Mouse (Mus musculus) liver, embryonic 13.5 days (tissue): ENCODE data around the gene Cntrl. TPM values are rescaled to one million over a fixed set of nuclear protein-coding genes. Genes with fewer than 3 reads are reported as not detected.

Source experiments
- ATAC-seq: fragments of 200-750 bp; cut with Nextera tagmentation; 2 replicates; pipeline ENCODE4 v1.8.0; 2017; ENCODE audit warnings: low read depth, mild to moderate bottlenecking, moderate number of reproducible peaks, moderate library complexity
- DNase-seq: peaks from one replicate; pipeline ENCODE4 v3.0.0; 2022
- H3K27ac ChIP-seq: fragments of 300-500 bp; sonication (generic); 2 replicates; pipeline ENCODE4 v1.5.1; 2015; ENCODE audit warnings: moderate library complexity, mild to moderate bottlenecking, inconsistent platforms
- H3K27me3 ChIP-seq: fragments of 300-500 bp; sonication (generic); 2 replicates; pipeline ENCODE4 v1.6.1; 2015; ENCODE audit warnings: mild to moderate bottlenecking, inconsistent platforms
- H3K36me3 ChIP-seq: fragments of 300-500 bp; sonication (generic); 2 replicates; pipeline ENCODE4 v1.6.1; 2015; ENCODE audit warnings: mild to moderate bottlenecking, inconsistent platforms
- H3K4me1 ChIP-seq: fragments of 300-500 bp; sonication (generic); replicated peaks from 2 replicates; pipeline ENCODE4 v1.6.1; 2015; ENCODE audit warnings: inconsistent platforms
- H3K4me2 ChIP-seq: fragments of 300-500 bp; sonication (generic); 2 replicates; pipeline ENCODE4 v1.6.1; 2015; ENCODE audit warnings: inconsistent platforms, mild to moderate bottlenecking, moderate library complexity
- H3K4me3 ChIP-seq: fragments of 300-500 bp; sonication (generic); replicated peaks from 2 replicates; pipeline ENCODE4 v1.5.1; 2015; ENCODE audit warnings: mild to moderate bottlenecking, inconsistent platforms
- H3K9ac ChIP-seq: fragments of 300-500 bp; sonication (generic); 2 replicates; pipeline ENCODE4 v1.6.1; 2015; ENCODE audit warnings: mild to moderate bottlenecking, inconsistent platforms
- H3K9me3 ChIP-seq: fragments of 300-500 bp; sonication (generic); replicated peaks from 2 replicates; pipeline ENCODE4 v1.6.1; 2016; ENCODE audit warnings: inconsistent platforms
- WGBS: fragments of 180-500 bp; shearing (Covaris S2); methylation state at CpG from one replicate; pipeline ENCODE4 v1.1.7; 2015; ENCODE audit not compliant: insufficient replicate concordance; 5-methylcytosine and 5-hydroxymethylcytosine counted together
- polyA plus RNA-seq: library from polyadenylated mRNA; unstranded; fragments of >200 nt; fragmentation: Nextera tagmentation; extraction: Ambion mirVana; gene quantifications from 2 replicates; pipeline ENCODE4 v1.2.1, GENCODE M21; 2015

Cntrl gene
- polyA plus RNA-seq, 1 experiment from 2014 or later, result 9.8 TPM

DNA sequence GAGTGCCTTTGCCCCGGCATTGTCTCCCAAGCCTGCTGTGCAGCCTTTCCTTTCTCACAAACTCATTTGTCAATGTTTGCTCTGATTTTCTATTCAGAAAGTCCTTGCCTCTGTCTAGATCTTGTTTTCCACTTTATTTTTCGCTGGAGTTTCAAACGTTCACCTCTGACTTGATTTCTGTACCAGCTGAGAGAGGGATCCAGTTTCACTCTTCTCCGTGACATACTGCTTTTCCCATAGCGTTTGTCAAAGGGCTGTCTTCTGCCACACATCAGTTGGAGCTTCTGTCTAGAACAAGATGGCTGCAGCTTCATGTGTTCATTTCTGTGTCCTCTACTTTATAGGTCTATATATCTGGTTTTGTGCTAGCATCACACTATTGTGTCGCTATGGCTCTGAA lies 30.1 kb upstream of the Cntrl start:
- H3K36me3 ChIP-seq, result no peaks in the 10 kb centered on the region
- H3K9me3 ChIP-seq, result no peaks in the 10 kb centered on the region
- no peaks in the 10 kb centered on the region for H3K4me1 ChIP-seq
- WGBS, result 62% methylated on average over 6 of the region's 6 CpGs
- DNase-seq (no peak), ATAC-seq (no peak)
- no peak overlapping the region for H3K4me3 ChIP-seq
- H3K9ac ChIP-seq, result no peak overlapping the region
- no peak overlapping the region for H3K27ac ChIP-seq
- H3K27me3 ChIP-seq, result no peaks in the 10 kb centered on the region
- H3K4me2 ChIP-seq, result no peak overlapping the region

- no peak for ATAC-seq
- no peak overlapping the region for H3K27ac ChIP-seq
- H3K9me3 ChIP-seq, result no peaks in the 10 kb centered on the region
- no peak overlapping the region for H3K4me3 ChIP-seq
- no peaks in the 10 kb centered on the region for H3K27me3 ChIP-seq
- H3K9ac ChIP-seq, result no peak overlapping the region
- WGBS, result 60% methylated on average over 4 of the region's 4 CpGs
- H3K36me3 ChIP-seq, result no peaks in the 10 kb centered on the region
- no peaks in the 10 kb centered on the region for H3K4me1 ChIP-seq
- no peak overlapping the region for H3K4me2 ChIP-seq
- no peak for DNase-seq
Measured at GRCm38 (mm10) chr2:35087418-35087817, 21.9 kb upstream of the Cntrl start.

DNA sequence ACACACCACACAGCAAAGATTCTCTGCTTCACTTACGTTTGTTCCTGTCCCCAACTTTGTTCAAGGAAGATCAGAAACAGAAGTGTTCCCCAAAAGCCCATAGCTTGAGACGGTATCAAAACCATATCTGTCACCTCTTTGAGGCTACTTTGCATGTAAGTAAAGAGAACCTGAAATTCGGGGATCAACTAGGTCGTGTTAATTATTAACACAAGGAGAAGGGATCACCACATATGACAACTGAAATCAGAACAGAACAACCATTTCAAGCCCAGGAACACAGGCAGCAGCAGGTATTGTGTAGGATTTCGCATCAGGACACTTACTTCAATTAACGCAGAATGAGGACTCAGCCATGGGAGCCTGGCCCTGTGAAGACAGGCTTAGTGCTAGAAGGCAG lies 8.8 kb upstream of the Cntrl start:
- no peak overlapping the region for H3K9ac ChIP-seq
- H3K4me1 ChIP-seq, result 0 out of 2 replicates have a peak, but pooled peaks cover 7% of the 10 kb centered on the region
- no peaks in the 10 kb centered on the region for H3K9me3 ChIP-seq
- no peak overlapping the region; the same call in 1 of the 2 replicates for H3K4me3 ChIP-seq
- no peak overlapping the region for H3K4me2 ChIP-seq
- 65% methylated on average over 6 of the region's 6 CpGs for WGBS
- H3K27me3 ChIP-seq, result no peaks in the 10 kb centered on the region
- peak overlapping the region; percentile 44 for H3K27ac ChIP-seq
- DNase-seq (no peak), ATAC-seq (no peak)
- no peaks in the 10 kb centered on the region for H3K36me3 ChIP-seq

DNA sequence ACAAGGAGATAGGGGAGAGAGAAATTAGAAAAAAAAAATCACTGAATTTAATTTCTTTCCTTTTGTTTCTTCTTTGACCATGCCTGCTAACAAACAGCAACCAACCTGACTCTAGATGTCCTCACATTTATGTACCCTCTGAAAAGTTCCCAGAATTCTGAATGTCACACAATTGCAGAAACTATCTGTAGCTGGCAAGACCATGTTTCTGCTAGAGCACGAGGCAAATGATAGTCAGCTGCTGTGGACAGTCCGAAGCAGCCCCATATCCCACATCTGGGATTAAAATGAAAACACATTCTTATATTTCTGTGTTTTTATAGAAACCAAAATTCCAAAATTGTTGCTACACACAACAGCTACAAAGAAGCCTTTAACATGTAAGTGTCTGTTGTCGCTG lies 7.8 kb upstream of the Cntrl start, which contains the start of gene AI182371:
Gene AI182371, minus strand, starts transcription at position 101 of the 400 bp plus-strand sequence.
- Histone ChIP-seq H3K9me3 (no peaks in the 10 kb centered on the region), H3K4me3 (no peak within 1 kb of the TSS; the same call in 1 of the 2 replicates), H3K27ac (peak within 1 kb of the TSS; percentile 44), H3K9ac (no peak within 1 kb of the TSS), H3K36me3 (no peaks in the 10 kb centered on the region), H3K4me1 (0 out of 2 replicates have a peak, but pooled peaks cover 7% of the 10 kb centered on the region), H3K27me3 (no peaks in the 10 kb centered on the region), H3K4me2 (no peak within 1 kb of the TSS)
- ATAC-seq (no peak), DNase-seq (no peak)
- 70% methylated on average over 3 of the region's 3 CpGs for WGBS

DNA sequence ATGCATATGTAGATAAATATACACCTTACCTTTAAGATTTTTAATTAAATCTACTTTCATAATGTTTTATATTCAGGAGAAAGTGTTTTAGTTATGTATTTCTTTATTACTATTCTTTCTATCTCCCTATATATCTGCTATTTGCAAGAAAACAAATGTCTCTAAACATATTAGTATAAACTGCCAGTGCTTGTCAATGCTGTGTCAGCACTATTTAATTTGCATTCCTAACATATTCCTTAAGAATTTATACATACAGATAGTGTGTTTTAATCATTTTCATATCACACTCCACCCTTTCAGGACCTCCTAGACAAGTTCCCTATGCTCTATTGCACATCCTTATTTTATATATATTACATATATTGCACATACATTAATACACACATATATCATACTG lies 6.5 kb upstream of the Cntrl start:
- peak overlapping the region; percentile 58 for H3K27ac ChIP-seq
- H3K9ac ChIP-seq, result no peak overlapping the region

DNA sequence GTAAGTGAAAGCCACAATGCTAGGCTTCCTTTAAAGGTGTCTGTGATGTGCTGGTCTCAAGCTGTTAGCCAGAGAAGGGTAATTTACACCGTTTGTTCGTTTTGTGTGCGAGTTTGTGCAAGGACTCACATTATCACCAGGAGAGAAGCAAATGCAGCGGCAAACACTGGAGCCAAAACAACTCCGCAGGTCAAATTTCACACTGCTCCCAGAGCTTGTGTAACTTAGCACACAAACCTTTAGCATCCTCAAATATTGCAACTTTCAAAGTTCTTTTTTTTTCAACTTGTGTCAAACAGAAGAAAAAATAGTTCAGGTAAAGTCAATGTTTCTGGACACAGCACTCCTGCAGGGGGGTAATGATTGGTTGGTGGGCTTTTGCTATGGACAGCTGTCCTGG lies 5.7 kb upstream of the Cntrl start:
- Histone ChIP-seq H3K27me3 (no peaks in the 10 kb centered on the region), H3K9ac (no peak overlapping the region), H3K4me2 (no peak overlapping the region), H3K27ac (peak overlapping the region; percentile 61), H3K4me1 (peaks cover 7% of the 10 kb centered on the region; the same call in 1 of the 2 replicates), H3K9me3 (no peaks in the 10 kb centered on the region), H3K36me3 (no peaks in the 10 kb centered on the region), H3K4me3 (no peak overlapping the region)
- WGBS, result 67% methylated on average over 5 of the region's 5 CpGs
- ATAC-seq (peak; percentile 70), DNase-seq (no peak)

More for the DNA sequence above, 6.5 kb upstream of the Cntrl start:
- H3K4me1 ChIP-seq, result 0 out of 2 replicates have a peak, but pooled peaks cover 7% of the 10 kb centered on the region
- no peak for ATAC-seq
- H3K4me2 ChIP-seq, result no peak overlapping the region
- no peaks in the 10 kb centered on the region for H3K36me3 ChIP-seq
- DNase-seq, result no peak
- no peak overlapping the region for H3K4me3 ChIP-seq
- no peaks in the 10 kb centered on the region for H3K27me3 ChIP-seq
- no peaks in the 10 kb centered on the region for H3K9me3 ChIP-seq

DNA sequence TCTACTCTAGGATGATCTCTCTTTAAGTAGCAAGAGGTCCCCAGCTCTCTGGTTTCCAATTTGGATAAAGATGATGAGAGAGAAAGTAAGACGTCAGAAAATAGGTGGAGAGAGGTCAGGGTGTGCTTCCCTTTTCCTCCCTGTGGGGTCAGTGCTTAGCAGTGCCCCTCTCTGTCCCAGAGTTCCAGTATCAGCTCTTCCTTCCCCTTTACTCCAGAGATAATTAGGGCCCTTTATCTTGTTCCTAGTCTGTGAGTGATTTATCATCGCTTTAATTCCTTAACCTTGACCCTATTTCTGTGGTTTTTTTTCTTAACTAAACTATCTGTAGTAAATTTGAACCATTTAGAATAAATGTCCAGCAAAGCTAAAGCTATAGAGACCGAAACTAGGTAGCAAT lies 4.4 kb upstream of the Cntrl start:
- ATAC-seq (no peak), DNase-seq (no peak)
- no peak overlapping the region for H3K9ac ChIP-seq
- H3K27ac ChIP-seq, result no peak overlapping the region
- no peaks in the 10 kb centered on the region for H3K27me3 ChIP-seq
- H3K4me2 ChIP-seq, result no peak overlapping the region
- H3K4me3 ChIP-seq, result no peak overlapping the region
- WGBS, result 34% methylated on average over 3 of the region's 3 CpGs
- peaks cover 14% of the 10 kb centered on the region for H3K4me1 ChIP-seq
- H3K36me3 ChIP-seq, result no peaks in the 10 kb centered on the region
- H3K9me3 ChIP-seq, result no peaks in the 10 kb centered on the region

DNA sequence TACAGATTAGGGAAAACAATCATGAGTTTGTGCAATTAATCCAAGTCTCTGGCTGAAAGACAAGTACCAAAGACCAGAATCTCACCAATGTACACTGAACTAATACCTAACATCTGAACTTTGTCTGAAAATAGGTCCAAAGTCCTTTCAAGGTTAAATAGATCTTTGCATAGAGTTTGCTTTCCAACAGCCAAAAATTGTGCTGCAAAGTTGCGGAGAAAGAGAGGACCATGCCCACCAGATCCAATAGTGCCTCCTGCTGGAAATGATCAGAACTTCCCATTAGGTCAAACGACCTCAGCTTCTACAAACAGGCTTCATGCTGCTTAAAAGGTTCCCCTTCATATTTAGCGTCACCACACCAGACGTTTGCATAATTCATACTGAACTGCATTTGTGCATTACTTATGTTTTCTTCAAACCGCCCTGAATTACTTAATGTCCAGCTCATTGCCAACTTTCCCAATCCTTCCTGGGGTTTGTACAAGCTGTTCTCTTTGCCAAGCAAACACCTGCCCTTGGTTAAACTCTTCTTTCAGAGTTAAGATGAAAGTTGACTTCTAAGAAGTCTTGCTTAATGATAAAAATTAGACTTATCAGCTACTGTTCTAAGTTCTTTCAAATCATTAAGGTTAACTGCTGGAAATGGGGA lies 1.2 kb upstream of the Cntrl start:
- Histone ChIP-seq H3K27me3 (no peaks in the 10 kb centered on the region), H3K27ac (no peak overlapping the region), H3K9ac (no peak overlapping the region), H3K9me3 (no peaks in the 10 kb centered on the region), H3K4me1 (peaks cover 29% of the 10 kb centered on the region), H3K36me3 (no peaks in the 10 kb centered on the region), H3K4me3 (no peak overlapping the region), H3K4me2 (no peak overlapping the region)
- ATAC-seq (no peak), DNase-seq (peak; percentile 11)
- WGBS, result 39% methylated on average over 5 of the region's 5 CpGs

DNA sequence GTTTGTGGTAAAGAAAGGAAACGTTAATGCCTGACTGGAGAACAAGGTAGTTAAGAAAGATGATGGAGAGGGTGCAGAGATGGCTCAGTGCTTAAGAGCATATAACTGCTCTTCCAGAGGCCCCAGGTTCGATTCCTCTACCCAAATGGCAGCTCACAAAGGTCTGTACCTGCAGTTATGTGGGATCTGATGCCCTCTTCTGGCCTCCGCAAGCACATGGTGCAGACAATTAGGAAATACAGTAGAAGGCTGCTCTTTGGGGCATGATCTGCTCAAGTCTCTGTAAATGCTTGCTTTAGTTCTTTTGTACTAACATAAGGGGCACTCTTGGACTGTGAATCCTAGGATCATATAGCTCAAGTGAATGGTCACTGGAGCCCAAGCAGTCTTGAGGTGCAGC lies 580 bp upstream of the Cntrl start:
- Histone ChIP-seq H3K27ac (peak overlapping the region; percentile 88), H3K4me3 (peak overlapping the region; percentile 84), H3K36me3 (0 out of 2 replicates have a peak, but pooled peaks cover 4% of the 10 kb centered on the region), H3K4me2 (peak overlapping the region; percentile 91), H3K4me1 (peaks cover 29% of the 10 kb centered on the region), H3K27me3 (no peaks in the 10 kb centered on the region), H3K9me3 (no peaks in the 10 kb centered on the region), H3K9ac (peak overlapping the region; percentile 84)
- ATAC-seq, result no peak; the same call in 1 of the 2 replicates
- WGBS, result 19% methylated on average over 3 of the region's 3 CpGs
- peak; percentile 35 for DNase-seq

DNA sequence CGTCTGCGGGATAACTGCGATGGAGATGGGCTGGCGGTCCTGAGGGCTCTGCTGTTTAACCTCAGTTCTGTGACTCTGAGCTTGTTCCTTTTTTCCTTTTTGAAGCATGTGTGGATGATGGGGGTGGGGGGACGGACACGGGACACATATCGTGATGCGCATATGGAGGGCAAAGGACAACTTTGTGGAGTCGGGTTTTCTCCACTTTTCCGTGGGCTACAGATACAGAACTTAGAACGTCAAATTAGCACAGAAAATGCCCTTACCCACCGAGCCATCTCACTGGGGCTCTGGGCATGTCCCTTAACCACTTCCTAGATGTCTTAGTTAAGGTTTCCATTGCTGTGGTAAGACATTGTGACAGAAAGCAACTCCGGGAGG lies 622 bp downstream of the Cntrl start:
- under 1% methylated on average over 13 of the region's 13 CpGs for WGBS
- Histone ChIP-seq H3K4me2 (peak overlapping the region; percentile 91), H3K4me1 (peaks cover 23% of the 10 kb centered on the region), H3K27me3 (no peaks in the 10 kb centered on the region), H3K9ac (peak overlapping the region; percentile 84), H3K9me3 (no peaks in the 10 kb centered on the region), H3K4me3 (peak overlapping the region; percentile 84), H3K27ac (peak overlapping the region; percentile 88), H3K36me3 (0 out of 2 replicates have a peak, but pooled peaks cover 4% of the 10 kb centered on the region)
- ATAC-seq (no peak), DNase-seq (no peak)

GRCm38 (mm10) chr2:35110521-35110920 lies 1.2 kb downstream of the Cntrl start:
- no peak overlapping the region for H3K27ac ChIP-seq
- no peak overlapping the region for H3K9ac ChIP-seq
- H3K36me3 ChIP-seq, result peaks cover 7% of the 10 kb centered on the region; the same call in 1 of the 2 replicates
- WGBS, result 44% methylated on average over 2 of the region's 2 CpGs
- peaks cover 23% of the 10 kb centered on the region for H3K4me1 ChIP-seq
- H3K4me3 ChIP-seq, result peak overlapping the region; percentile 84
- H3K4me2 ChIP-seq, result peak overlapping the region; percentile 91
- H3K9me3 ChIP-seq, result no peaks in the 10 kb centered on the region
- DNase-seq, result no peak
- no peak for ATAC-seq
- H3K27me3 ChIP-seq, result no peaks in the 10 kb centered on the region

GRCm38 (mm10) chr2:35124716-35125115 lies 15.4 kb downstream of the Cntrl start:
- ATAC-seq (no peak), DNase-seq (no peak)
- H3K27ac ChIP-seq, result no peak overlapping the region
- 73% methylated on average over 7 of the region's 7 CpGs for WGBS
- H3K9ac ChIP-seq, result no peak overlapping the region
- peaks cover 28% of the 10 kb centered on the region for H3K36me3 ChIP-seq
- no peaks in the 10 kb centered on the region for H3K27me3 ChIP-seq
- H3K9me3 ChIP-seq, result no peaks in the 10 kb centered on the region
- H3K4me3 ChIP-seq, result no peak overlapping the region
- H3K4me1 ChIP-seq, result no peaks in the 10 kb centered on the region
- H3K4me2 ChIP-seq, result no peak overlapping the region
